Mouse (Mus musculus) 416B (cell line): ENCODE results near the gene Ano6.

Experiments used
- DNase-seq: peaks from one replicate; pipeline ENCODE4 v3.0.0; 2011; ENCODE audit warnings: low read depth

Ano6 gene

GRCm38 (mm10) chr15:95856684-95857595, 66.3 kb downstream of the Ano6 start:
- DNase-seq: no peak

GRCm38 (mm10) chr15:95858876-95859655, 68.4 kb downstream of the Ano6 start:
- DNase-seq: no peak

- DNase-seq: no peak
These were observed 73.4 kb downstream of the Ano6 start for GRCm38 (mm10) chr15:95863865-95864660.

GRCm38 (mm10) chr15:95865311-95866100, 74.9 kb downstream of the Ano6 start:
- DNase-seq: no peak

GRCm38 (mm10) chr15:95868172-95868571, 77.5 kb downstream of the Ano6 start:
- no peak for DNase-seq

GRCm38 (mm10) chr15:95869611-95870010, 79.0 kb downstream of the Ano6 start:
- no peak for DNase-seq

GRCm38 (mm10) chr15:95871631-95872030, 81.0 kb downstream of the Ano6 start:
- no peak for DNase-seq

GRCm38 (mm10) chr15:95872447-95872846, 81.8 kb downstream of the Ano6 start:
- no peak for DNase-seq

- DNase-seq: peak; percentile 46
These were observed 82.6 kb downstream of the Ano6 start for GRCm38 (mm10) chr15:95873276-95873675.

GRCm38 (mm10) chr15:95874216-95874615, 83.6 kb downstream of the Ano6 start:
- DNase-seq: no peak

GRCm38 (mm10) chr15:95874726-95875125, 84.1 kb downstream of the Ano6 start:
- DNase-seq: no peak

- no peak for DNase-seq
These were observed 85.3 kb downstream of the Ano6 start for GRCm38 (mm10) chr15:95875898-95876297.

- peak; percentile 86 for DNase-seq
These were observed 90.0 kb downstream of the Ano6 start for GRCm38 (mm10) chr15:95880616-95881151.

- DNase-seq: no peak
These were observed 91.8 kb downstream of the Ano6 start for GRCm38 (mm10) chr15:95882436-95882835.

- DNase-seq: peak; percentile 52
These were observed 92.9 kb downstream of the Ano6 start for GRCm38 (mm10) chr15:95883559-95883958.

GRCm38 (mm10) chr15:95884658-95885620, 94.3 kb downstream of the Ano6 start:
- peak; percentile 45 for DNase-seq

- no peak for DNase-seq
These were observed 95.5 kb downstream of the Ano6 start for GRCm38 (mm10) chr15:95885953-95886820.

- DNase-seq: peak; percentile 92
These were observed 96.7 kb downstream of the Ano6 start for GRCm38 (mm10) chr15:95887365-95887764.

GRCm38 (mm10) chr15:95888556-95888955, 97.9 kb downstream of the Ano6 start:
- no peak for DNase-seq
